Comparison of ENCODE assay signal across 15 mouse cellular contexts in the genomic region with DNA sequence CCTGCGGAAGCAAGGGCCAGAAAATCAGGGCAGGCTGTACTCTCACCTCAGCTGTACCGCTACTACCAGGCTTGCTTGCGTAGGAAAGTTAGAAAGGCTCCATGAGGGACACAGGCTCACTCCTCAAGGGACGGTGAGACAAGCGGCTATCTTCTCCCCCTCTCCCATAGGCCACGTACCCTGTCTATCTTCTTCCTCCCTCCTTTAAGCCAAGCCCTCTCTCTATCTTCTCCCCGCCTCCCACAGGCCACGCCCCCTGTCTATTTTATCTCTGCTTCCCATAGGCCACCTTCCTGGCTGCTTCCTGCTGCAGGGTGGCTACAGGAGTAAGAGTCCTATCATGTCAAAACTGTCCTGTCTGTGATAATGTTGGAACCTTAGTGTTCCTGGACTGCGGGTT.
DNase-seq lines count a peak whose midpoint lies in the region; ATAC-seq and TF ChIP-seq lines count a peak whose summit lies in the region.
"Had no signal": no experiment of that assay in that cellular context is flagged by ENCODE, and none has a peak within 500 bp of the region (broad histone marks: within the 10 kb centered on the region; RNA-seq: fewer than 3 reads in every experiment).

No protein-coding gene starts in this region.

- no peak for DNase-seq in frontal cortex, postnatal 36 days (ENCODE audit: low spot score in 2 of 2)
- DNase-seq in c-Kit-positive CD71-negative TER-119-negative erythroid progenitor cells, embryonic 14.5 days (ENCODE audit: low read depth), result peak; percentile 4
- DNase-seq in thymus, postnatal 0 days (ENCODE audit: low spot score), result no peak
- no peak for DNase-seq in spleen, postnatal 36 days (ENCODE audit: low spot score in 2 of 2)
- no peak for DNase-seq in adipocyte (ENCODE audit: low spot score)
- DNase-seq: gastrocnemius, adult 2 months; midbrain, embryonic 14.5 days; spleen, adult 18-20 months had no signal

- WGBS in liver, embryonic 12.5 days (ENCODE audit: insufficient replicate concordance), result 50% methylated on average over 9 of the region's 9 CpGs

- H3K27ac ChIP-seq in liver, embryonic 12.5 days, result no peak overlapping the region
- H3K27ac ChIP-seq: forebrain, embryonic 10.5 days; gastrocnemius, adult 2 months; kidney, postnatal 0 days; limb, embryonic 10.5 days had no signal

- no peaks in the 10 kb centered on the region for H3K36me3 ChIP-seq in E14TG2a.4 (ENCODE audit: insufficient read depth, low read length)
- no peaks in the 10 kb centered on the region for H3K36me3 ChIP-seq in liver, embryonic 12.5 days
- H3K36me3 ChIP-seq: forebrain, embryonic 10.5 days; limb, embryonic 10.5 days had no signal

- TF ChIP-seq CTCF in E14TG2a.4 (conservative IDR thresholded peaks at IDR 0.05; ENCODE audit: low read length), result no peak

- no peak overlapping the region for H3K9ac ChIP-seq in liver, embryonic 12.5 days

- peak; percentile 50; the same call in 1 of the 2 replicates for ATAC-seq in frontal cortex, adult (ENCODE audit: low TSS enrichment)
- ATAC-seq in liver, embryonic 12.5 days, result peak; percentile 80
- ATAC-seq: lung, postnatal 0 days had no signal

- H3K9me3 ChIP-seq in E14TG2a.4 (ENCODE audit: low read length), result peaks cover 19% of the 10 kb centered on the region
- peaks cover 53% of the 10 kb centered on the region for H3K9me3 ChIP-seq in liver, embryonic 12.5 days (replicated peaks)
- H3K9me3 ChIP-seq: limb, embryonic 10.5 days had no signal

- H3K27me3 ChIP-seq in E14TG2a.4 (ENCODE audit: insufficient read depth, low read length), result peaks cover 5% of the 10 kb centered on the region; the same call in 1 of the 2 replicates
- H3K27me3 ChIP-seq in liver, embryonic 12.5 days (replicated peaks), result no peaks in the 10 kb centered on the region

- peaks cover 13% of the 10 kb centered on the region for H3K4me1 ChIP-seq in E14TG2a.4 (replicated peaks; ENCODE audit: low read depth, low read length)
- H3K4me1 ChIP-seq in liver, embryonic 12.5 days, result no peaks in the 10 kb centered on the region
- H3K4me1 ChIP-seq: forebrain, embryonic 10.5 days; limb, embryonic 10.5 days had no signal

- H3K4me2 ChIP-seq in liver, embryonic 12.5 days, result no peak overlapping the region

- peak overlapping the region; percentile 67 for H3K4me3 ChIP-seq in E14TG2a.4 (replicated peaks; ENCODE audit: low read length)
- no peak overlapping the region for H3K4me3 ChIP-seq in liver, embryonic 12.5 days
- H3K4me3 ChIP-seq: forebrain, embryonic 10.5 days; gastrocnemius, adult 2 months; limb, embryonic 10.5 days had no signal
